Mouse (Mus musculus) gastrocnemius, adult 8-10 months (tissue): ENCODE results near the gene Psmc1. TPM values are rescaled to one million over a fixed set of nuclear protein-coding genes. Genes with fewer than 3 reads are reported as not detected.

Source experiments
- DNase-seq, 2 experiments: peaks; one replicate each; pipeline ENCODE4 v3.0.0; 2022; ENCODE audit warnings: low spot score in 2 of 2
- total RNA-seq, 4 experiments: library from RNA; stranded (reverse); gene quantifications; 2 replicates each; pipeline ENCODE4 v1.2.4; 2022

The Psmc1 gene
- total RNA-seq = 100 to 1,000 TPM; 142 to 173 (median 149) TPM

DNA sequence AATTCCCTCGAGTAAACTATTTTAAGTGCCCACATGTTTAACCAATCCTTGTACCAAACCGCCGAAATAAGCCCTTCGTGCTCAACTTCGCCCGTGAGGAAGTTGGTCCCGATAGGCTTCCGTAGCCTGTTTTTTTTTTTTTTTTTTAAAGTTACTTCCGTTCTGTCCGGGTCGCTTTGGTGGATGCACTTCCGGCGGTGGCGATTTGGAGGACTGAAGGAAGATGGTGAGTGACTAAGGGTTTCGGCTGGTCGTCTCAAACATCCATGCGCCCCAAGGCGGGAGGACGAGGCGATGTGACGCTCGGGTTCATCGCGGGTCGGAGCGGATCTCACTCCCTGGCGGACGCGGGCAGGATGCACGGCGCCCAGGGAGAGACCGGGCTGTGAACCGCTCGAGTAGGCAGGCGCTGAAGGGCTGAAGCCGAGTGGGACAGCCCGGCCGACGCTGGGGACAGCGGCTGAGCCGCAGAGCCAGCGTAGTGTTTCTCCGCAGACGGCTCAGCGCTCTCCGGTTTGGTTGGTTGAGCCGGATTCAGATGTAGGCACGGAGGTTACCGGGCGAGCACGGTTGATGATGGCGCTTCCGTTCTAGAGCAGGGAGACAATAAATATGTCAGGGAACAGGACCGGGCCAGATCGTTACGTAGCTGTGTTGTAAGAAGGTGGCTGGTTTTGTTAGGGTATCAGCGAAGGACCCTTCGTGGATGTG is at the start of gene Psmc1:
TSS of gene Psmc1 (plus strand) at position 169 of the 711 bp plus-strand sequence.
- peak; percentile 43 to 68 for DNase-seq

DNA sequence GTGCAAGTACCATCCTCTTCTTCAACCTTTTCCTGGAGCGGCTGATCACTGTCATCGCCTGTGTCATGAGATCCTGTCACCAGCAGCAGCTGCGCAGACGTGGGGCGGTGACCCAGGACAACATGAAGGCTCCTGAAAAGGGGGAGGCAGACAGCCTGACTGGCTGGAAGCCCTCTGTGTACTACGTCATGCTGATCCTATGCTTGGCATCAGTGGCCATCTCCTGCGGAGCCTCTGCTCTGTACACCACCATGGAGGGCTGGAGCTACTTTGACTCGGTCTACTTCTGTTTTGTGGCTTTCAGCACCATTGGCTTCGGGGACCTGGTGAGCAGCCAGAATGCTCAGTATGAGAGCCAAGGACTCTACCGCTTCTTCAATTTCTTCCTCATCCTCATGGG is 48.9 kb upstream of the Psmc1 start:
- DNase-seq = no peak

- peak in 1 of 2 experiments; percentile 26 for DNase-seq
Observed at GRCm38 (mm10) chr12:100061826-100062225, 48.1 kb upstream of the Psmc1 start.

GRCm38 (mm10) chr12:100062584-100062983 is 47.4 kb upstream of the Psmc1 start:
- no peak for DNase-seq

DNA sequence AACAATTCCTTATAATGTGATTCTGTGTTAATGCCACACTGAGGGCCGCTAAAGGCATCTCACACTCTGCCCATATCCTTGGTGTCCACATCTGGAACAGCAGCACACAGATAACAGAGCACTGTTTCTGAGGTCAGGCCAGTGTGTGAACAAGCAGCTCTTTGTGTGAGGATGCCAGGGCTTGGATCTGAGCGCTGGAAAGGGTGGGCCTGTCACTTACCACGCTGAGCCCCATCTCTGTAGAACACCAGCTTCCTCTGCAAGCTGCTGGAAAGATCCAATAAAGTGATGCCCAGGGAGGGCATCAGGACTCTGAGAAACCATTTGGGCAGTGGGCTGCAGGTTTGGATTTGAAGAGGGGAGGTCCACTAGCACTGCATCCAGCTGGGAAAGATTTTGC is 44.8 kb upstream of the Psmc1 start:
- DNase-seq = no peak

- peak in 1 of 2 experiments; percentile 17 for DNase-seq
Observed at GRCm38 (mm10) chr12:100067477-100067876, 42.5 kb upstream of the Psmc1 start.

DNA sequence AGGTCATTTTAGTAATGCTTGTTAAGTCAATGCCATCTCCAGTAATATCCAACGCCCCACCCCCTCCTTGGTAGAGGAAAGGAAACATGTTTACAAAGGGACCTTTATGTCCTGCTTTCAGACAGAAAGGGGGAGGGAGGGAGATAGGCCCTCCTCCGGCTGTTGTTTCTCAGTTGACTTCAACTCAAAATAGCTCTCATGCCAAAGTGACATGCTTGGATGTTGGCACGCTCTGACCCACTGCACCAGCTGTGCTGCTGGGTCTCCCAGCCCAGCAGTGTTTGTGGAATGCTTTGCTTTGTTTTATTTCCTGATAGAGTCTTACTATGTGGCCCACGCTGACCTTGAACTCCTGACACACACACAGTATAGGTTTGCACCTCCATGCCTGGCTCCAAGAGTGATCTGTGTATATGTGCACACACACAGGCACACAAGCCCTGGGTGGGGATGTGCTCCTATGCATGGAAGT is 36.7 kb upstream of the Psmc1 start:
- DNase-seq = no peak

DNA sequence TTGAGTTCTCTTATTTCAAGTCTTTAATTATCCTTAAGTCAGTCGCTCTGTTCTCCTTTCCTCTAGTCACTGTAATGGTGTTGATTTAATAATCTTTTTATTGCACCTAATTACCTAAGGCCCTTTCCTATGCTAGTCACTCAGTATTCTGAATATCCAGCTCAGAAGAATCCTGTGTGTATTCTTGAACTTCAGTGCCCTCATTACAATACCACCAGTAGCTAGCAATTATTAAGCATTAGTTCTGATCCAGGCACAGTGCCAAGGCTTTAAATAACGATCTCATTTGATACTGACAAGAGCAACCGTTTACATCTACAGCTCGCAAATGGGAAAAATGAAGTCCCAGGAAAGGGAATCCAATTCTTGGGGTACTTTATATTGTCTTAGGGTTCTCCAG is 34.2 kb upstream of the Psmc1 start:
- DNase-seq = no peak

- peak; percentile 20 to 38 for DNase-seq
Observed at GRCm38 (mm10) chr12:100079636-100080286, 30.2 kb upstream of the Psmc1 start.

- DNase-seq = no peak
Observed at GRCm38 (mm10) chr12:100088026-100088425, 21.9 kb upstream of the Psmc1 start.

DNA sequence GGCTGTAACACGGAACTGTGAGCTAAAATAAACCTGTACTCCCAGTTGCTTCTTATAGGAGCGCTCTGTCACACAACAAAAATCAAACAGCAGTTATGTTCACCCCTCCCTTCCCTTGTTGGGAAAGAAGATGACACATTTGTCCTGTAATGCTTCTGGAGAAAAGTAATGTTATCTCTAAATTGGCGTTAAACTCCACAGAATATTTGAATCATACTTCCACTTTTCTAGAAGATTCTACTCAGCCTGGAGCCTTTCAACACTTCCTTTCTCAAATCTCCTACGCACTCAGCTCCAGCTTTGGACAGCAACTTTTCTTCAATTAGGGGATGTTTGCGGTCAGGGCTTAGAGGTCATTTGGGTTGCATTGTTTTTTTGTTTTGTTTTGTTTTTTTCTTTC is 20.7 kb upstream of the Psmc1 start:
- DNase-seq = no peak

- no peak for DNase-seq
Observed at GRCm38 (mm10) chr12:100090750-100091149, 19.2 kb upstream of the Psmc1 start.

- DNase-seq = no peak
Observed at GRCm38 (mm10) chr12:100093046-100093445, 16.9 kb upstream of the Psmc1 start.

DNA sequence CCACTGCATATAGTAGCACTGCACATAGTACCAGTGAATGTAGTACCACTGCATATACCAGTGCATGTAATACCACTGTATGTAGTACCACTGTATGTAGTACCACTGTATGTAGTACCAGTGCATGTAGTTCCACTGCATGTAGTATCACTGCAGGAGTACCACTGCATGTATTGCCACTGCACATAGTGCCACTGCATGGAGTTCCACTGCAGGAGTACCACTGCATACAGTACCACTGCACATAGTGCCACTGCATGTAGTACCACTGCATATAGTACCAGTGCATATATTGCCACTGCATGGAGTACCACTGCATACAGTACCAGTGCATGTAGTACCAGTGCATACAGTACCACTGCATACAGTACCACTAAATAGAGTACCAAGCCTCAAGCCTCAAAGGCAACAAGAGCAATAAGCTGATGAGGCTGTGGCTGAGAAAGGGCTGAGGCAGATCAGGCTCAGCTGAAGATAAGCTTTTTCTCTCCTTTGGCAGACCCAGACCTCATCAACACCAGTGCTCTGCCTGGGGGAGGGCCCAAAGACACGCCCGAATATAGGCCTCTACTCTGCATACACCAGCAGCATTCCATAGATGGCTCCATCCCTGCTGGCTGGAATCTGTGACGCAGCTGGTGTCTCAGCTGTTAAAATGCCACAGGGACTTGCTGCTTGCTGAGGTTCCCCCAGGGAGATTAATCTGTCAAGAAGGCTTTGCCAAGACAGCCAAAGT is 9.8 kb upstream of the Psmc1 start:
- no peak for DNase-seq

DNA sequence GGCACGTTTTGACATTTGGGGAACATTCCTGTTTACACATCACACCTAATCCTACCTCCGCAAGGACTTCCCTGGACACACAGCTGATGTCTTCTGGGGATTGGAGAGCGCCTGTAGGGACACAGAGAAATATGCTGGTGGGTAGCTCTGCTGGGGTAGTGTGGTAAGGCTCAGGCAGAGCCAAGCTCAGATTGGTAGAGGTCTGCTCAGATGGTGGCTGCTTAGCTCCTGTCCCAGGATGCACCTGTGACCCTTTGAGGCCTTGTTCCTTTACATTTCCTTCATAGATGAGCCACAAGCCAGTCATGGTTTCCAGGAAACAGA is 9.3 kb upstream of the Psmc1 start:
- DNase-seq = no peak

DNA sequence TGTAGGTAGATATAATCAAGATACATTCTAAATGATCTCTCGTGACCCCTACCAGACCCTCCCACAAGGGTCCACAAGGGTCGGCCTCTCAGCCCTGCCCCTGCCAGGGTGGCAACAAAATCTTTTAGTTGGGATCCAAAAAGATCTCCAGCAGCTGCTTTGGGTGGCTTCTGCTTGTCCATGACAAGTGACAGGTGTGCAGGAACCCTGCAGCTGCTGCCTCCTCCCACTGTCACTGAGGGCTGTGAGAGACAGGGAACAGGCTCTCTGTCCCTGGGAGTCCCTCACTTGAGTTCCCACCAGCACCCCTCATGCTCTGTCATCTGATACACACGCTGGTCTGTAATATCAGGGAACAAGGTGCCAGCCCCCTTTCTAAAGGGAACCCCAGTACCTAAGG is 8.3 kb upstream of the Psmc1 start:
- DNase-seq = no peak

GRCm38 (mm10) chr12:100104530-100104929 is 5.4 kb upstream of the Psmc1 start:
- DNase-seq = no peak

DNA sequence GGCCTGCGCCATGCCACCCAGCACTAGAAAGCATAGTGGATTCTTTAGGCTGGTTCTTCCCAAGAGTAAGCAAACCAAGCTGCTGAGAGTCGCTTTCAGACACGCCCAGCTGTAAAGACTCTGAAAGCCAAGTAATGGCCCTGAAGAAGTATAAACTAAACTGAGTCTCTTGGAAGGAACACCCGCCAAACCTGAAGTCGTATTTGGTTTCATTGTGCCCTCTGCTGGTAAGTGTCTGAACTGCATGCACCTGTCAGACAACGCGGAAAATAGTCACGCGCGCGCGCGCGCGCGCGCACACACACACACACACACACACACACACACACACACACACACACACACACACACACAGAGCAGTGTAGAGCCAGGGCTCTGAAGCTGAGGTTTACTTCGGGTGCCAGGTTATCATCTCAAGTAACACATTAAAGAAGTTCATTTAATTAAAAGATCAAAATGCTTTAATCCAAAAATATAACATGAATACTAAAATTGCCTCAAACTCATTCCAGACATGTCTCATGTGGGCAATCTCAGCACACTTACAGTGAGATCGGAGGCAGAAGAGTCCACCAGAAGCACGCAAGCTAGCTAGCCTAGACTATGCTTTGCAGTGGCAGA is 3.6 kb upstream of the Psmc1 start:
- DNase-seq = peak; percentile 43 to 44

GRCm38 (mm10) chr12:100107436-100107835 is 2.5 kb upstream of the Psmc1 start:
- DNase-seq = no peak

DNA sequence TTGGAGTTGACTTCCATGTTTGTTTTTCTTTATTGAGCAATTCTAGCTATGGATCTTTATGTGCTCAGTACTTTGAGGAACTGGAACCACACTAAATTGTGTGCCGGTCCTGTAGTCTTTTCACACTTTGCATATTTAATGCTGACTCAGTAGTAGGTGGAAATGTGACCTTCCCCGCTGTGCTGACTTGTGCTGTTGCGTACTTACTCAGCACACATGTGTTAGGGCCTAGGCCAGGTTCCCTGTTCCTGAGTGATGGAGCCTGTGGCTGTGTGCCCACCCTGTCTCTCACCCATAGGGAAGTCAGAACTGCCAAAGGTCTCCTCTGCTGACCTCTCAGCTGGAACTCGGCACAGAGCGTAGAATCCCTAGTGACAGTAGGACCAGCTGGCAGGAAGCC is 6.0 kb downstream of the Psmc1 start:
- peak; percentile 25 to 29 for DNase-seq

DNA sequence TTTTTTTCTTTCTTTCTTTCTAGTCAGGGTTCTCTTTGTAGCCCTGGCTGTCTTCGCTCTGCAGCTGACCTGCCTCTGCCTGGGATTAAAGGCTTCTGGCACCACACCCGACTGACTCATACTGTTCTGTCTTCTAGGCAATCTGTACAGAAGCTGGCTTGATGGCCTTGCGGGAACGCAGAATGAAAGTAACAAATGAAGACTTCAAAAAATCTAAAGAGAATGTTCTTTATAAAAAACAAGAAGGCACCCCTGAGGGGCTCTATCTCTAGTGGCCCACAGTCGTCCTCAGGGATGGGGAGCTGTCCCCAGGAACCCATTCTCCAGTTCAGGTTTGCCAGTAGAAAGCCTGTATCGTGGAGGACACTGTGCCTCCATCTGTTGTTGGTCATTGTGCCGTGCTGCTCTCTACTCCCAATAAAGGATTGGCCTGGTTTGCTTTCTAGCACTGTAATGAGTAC is 13.0 kb downstream of the Psmc1 start:
- DNase-seq = peak; percentile 47 to 57

DNA sequence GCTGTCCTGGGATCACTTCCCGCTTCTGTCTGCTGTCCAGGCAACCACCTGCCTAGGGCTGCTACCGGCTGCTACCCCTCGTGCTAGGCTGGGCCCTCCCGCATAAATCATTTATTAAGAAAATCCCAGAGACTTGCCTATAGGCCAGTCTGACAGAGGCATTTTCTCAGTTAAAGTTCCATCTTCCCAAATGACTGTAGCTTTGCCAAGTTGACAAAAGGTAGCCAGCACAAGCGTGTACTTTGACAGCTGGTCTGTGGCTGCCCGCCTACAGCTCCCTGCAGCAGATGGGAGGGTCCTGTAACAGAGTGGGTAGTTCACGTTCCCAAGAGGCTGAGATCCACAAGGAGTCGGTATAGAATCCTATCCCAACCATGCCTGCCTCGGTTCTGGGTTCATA is 13.5 kb downstream of the Psmc1 start:
- DNase-seq = no peak
